Mouse (Mus musculus) limb, embryonic 15.5 days (tissue): ENCODE data around the gene Ostf1. TPM values are rescaled to one million over a fixed set of nuclear protein-coding genes. Genes with fewer than 3 reads are reported as not detected.

Experiments used
- ATAC-seq: fragments of 200-750 bp; cut with Nextera tagmentation; 2 replicates; pipeline ENCODE4 v1.8.0; 2017; ENCODE audit warnings: low read depth, moderate TSS enrichment; ENCODE audit not compliant: insufficient number of reproducible peaks, low FRiP score, low TSS enrichment
- H3K27ac ChIP-seq: fragments of 300-500 bp; sonication (generic); 2 replicates; pipeline ENCODE4 v1.5.1; 2015; ENCODE audit warnings: moderate library complexity, mild to moderate bottlenecking, inconsistent platforms
- H3K27me3 ChIP-seq: fragments of 300-500 bp; sonication (generic); 2 replicates; pipeline ENCODE4 v1.6.1; 2015; ENCODE audit warnings: inconsistent platforms
- H3K36me3 ChIP-seq: fragments of 300-500 bp; sonication (generic); 2 replicates; pipeline ENCODE4 v1.6.1; 2015; ENCODE audit warnings: inconsistent platforms
- H3K4me1 ChIP-seq: fragments of 300-500 bp; sonication (generic); 2 replicates; pipeline ENCODE4 v1.6.1; 2015; ENCODE audit warnings: inconsistent platforms
- H3K4me2 ChIP-seq: fragments of 300-500 bp; sonication (generic); 2 replicates; pipeline ENCODE4 v1.6.1; 2015; ENCODE audit warnings: mild to moderate bottlenecking, inconsistent platforms
- H3K4me3 ChIP-seq: fragments of 300-500 bp; sonication (generic); 2 replicates; pipeline ENCODE4 v1.5.1; 2015; ENCODE audit warnings: mild to moderate bottlenecking, inconsistent platforms
- H3K9ac ChIP-seq: fragments of 300-500 bp; sonication (generic); 2 replicates; pipeline ENCODE4 v1.6.1; 2015; ENCODE audit warnings: inconsistent platforms
- H3K9me3 ChIP-seq: fragments of 300-500 bp; sonication (generic); 2 replicates; pipeline ENCODE4 v1.6.1; 2016; ENCODE audit warnings: inconsistent platforms
- WGBS: fragments of 180-500 bp; shearing (Covaris S2); methylation state at CpG from one replicate; pipeline ENCODE4 v1.1.7; 2015; 5-methylcytosine and 5-hydroxymethylcytosine counted together
- polyA plus RNA-seq: library from polyadenylated mRNA; unstranded; fragments of >200 nt; fragmentation: Nextera tagmentation; extraction: Ambion mirVana; gene quantifications from 2 replicates; pipeline ENCODE4 v1.2.1, GENCODE M21; 2015

Gene Ostf1
- 154 and 163 TPM in 2 replicates for polyA plus RNA-seq

DNA sequence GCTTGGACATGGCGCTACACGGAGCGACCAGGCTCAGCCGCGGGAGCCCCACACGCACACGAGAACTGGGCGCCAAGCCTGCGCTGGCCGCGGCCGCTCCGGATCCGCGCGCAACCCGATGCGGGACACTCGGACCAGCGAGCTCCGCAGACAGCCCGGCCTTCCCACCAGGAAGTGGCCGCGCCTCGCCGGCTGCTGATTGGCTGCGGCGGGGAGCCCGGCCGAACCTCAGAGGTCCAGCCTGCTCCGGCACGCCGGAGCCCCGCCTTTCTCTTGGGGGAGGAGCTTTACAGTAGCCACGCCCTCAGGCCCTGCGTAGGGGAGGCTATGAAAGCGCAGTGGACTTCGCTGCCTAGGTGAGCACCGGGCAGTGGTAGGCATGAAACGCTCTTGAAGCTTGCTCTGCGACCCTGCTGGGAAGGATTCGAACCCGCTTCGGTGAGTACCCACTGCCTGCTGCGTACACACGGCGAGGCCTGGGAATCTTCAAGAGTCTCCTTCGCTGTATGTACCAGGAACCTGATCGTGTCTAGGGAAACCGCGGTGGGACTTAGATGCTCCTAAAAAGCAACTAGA lies at the start of gene Ostf1, which contains the start of gene Nmrk1:
Ostf1 (minus strand) TSS at position 180 of the 576 bp plus-strand sequence.
Nmrk1 (plus strand) TSS at position 307 of the 576 bp plus-strand sequence.
- WGBS: under 1% methylated on average over 51 of the region's 51 CpGs
- Histone ChIP-seq H3K4me2 (peak within 1 kb of the TSS; percentile 69), H3K4me3 (peak within 1 kb of the TSS; percentile 91), H3K9me3 (no peaks in the 10 kb centered on the region), H3K27me3 (no peaks in the 10 kb centered on the region), H3K36me3 (no peaks in the 10 kb centered on the region), H3K9ac (peak within 1 kb of the TSS; percentile 74), H3K4me1 (peaks cover 16% of the 10 kb centered on the region; the same call in 1 of the 2 replicates), H3K27ac (peak within 1 kb of the TSS; percentile 91)
- ATAC-seq: peak; percentile 97

DNA sequence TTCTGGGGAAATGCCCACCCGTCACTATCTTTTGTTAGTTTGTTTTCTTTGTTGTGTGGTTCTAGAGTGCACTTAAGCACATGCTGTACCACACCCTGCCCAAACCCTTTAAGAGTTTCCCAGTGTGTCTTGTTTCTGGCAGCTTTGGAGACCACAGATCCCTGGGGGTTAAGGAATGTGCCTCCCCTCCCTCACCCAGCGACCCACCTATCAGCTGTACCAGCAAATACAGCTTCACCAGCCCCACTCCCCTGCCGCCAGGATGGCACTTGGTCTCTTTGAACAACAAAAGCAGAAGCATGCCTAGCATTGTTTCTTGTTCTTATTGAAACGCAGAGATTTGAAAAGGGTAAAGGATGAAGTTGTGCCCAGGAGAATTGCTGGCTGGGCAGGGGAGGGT lies 41.5 kb upstream of the Ostf1 start:
- peak overlapping the region; percentile 22 for H3K4me2 ChIP-seq
- 34% methylated on average over 4 of the region's 4 CpGs for WGBS
- H3K4me1 ChIP-seq: peaks cover 23% of the 10 kb centered on the region
- H3K9ac ChIP-seq: no peak overlapping the region
- no peaks in the 10 kb centered on the region for H3K36me3 ChIP-seq
- no peak for ATAC-seq
- no peak overlapping the region for H3K27ac ChIP-seq
- no peaks in the 10 kb centered on the region for H3K9me3 ChIP-seq
- no peaks in the 10 kb centered on the region for H3K27me3 ChIP-seq
- H3K4me3 ChIP-seq: no peak overlapping the region

DNA sequence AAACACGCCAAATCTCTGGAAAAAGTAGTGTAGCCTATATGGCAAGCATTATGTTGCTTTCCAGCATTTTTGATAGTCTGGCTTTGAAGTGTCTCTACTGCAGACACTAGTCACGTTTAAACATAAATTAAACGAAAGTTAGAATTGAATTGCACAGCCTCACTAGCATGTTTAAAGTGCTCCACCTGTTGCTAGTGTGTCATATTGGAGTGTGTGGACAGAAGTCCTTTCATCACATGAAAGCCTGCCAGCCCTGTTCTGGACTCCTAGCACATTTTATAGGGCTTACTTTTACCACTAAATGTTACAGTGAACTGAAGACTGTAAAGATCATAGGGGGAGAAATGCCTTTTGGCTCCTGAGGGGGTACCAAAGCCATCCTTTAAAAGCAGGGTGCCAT lies 40.9 kb upstream of the Ostf1 start:
- Histone ChIP-seq H3K9me3 (no peaks in the 10 kb centered on the region), H3K4me1 (peaks cover 23% of the 10 kb centered on the region), H3K36me3 (no peaks in the 10 kb centered on the region), H3K4me2 (peak overlapping the region; percentile 67), H3K9ac (no peak overlapping the region), H3K27me3 (no peaks in the 10 kb centered on the region), H3K27ac (no peak overlapping the region), H3K4me3 (peak overlapping the region; percentile 84)
- 38% methylated on average over 3 of the region's 3 CpGs for WGBS
- ATAC-seq: no peak

GRCm38 (mm10) chr19:18671056-18671741 lies 39.6 kb upstream of the Ostf1 start:
- ATAC-seq: peak; percentile 56
- under 1% methylated on average over 64 of the region's 64 CpGs for WGBS
- Histone ChIP-seq H3K36me3 (no peaks in the 10 kb centered on the region), H3K27ac (peak overlapping the region; percentile 91), H3K9me3 (no peaks in the 10 kb centered on the region), H3K27me3 (no peaks in the 10 kb centered on the region), H3K9ac (peak overlapping the region; percentile 67), H3K4me1 (peaks cover 23% of the 10 kb centered on the region), H3K4me3 (peak overlapping the region; percentile 84), H3K4me2 (peak overlapping the region; percentile 67)

- Histone ChIP-seq H3K27ac (peak within 1 kb of the TSS; percentile 91), H3K4me3 (peak within 1 kb of the TSS; percentile 84), H3K4me2 (peak within 1 kb of the TSS; percentile 67), H3K4me1 (peaks cover 23% of the 10 kb centered on the region), H3K9ac (peak within 1 kb of the TSS; percentile 67), H3K27me3 (no peaks in the 10 kb centered on the region), H3K9me3 (no peaks in the 10 kb centered on the region), H3K36me3 (no peaks in the 10 kb centered on the region)
- peak; percentile 97 for ATAC-seq
- WGBS: under 1% methylated on average over 30 of the region's 58 CpGs
Measured at GRCm38 (mm10) chr19:18670608-18671007, 39.0 kb upstream of the Ostf1 start, which contains the start of gene Carnmt1. Gene Carnmt1 (plus strand): TSS chr19:18670764.

DNA sequence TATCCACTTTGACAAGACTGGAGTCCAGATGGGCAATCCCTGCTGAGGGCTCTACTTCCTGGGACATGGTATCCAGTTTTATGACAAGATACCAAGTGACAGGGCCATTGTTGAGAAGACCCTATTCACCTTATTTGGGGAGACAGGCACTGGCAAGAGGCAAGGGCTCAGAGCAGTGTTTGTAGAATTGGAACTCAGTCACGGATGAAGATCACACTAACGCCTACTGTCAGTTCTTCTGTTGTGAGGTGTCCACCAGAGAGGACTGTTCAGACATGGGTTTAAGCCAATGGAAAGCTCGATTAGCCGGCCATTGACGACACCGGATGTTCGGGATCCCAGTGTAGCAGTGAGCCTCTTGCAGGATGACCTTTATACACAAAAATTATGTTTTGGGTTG lies 37.9 kb upstream of the Ostf1 start:
- H3K36me3 ChIP-seq: no peaks in the 10 kb centered on the region
- no peaks in the 10 kb centered on the region for H3K27me3 ChIP-seq
- no peak for ATAC-seq
- H3K9ac ChIP-seq: no peak overlapping the region
- peak overlapping the region; percentile 91; the same call in 1 of the 2 replicates for H3K27ac ChIP-seq
- peaks cover 23% of the 10 kb centered on the region for H3K4me1 ChIP-seq
- no peak overlapping the region for H3K4me2 ChIP-seq
- no peak overlapping the region for H3K4me3 ChIP-seq
- 94% methylated on average over 7 of the region's 7 CpGs for WGBS
- H3K9me3 ChIP-seq: no peaks in the 10 kb centered on the region

DNA sequence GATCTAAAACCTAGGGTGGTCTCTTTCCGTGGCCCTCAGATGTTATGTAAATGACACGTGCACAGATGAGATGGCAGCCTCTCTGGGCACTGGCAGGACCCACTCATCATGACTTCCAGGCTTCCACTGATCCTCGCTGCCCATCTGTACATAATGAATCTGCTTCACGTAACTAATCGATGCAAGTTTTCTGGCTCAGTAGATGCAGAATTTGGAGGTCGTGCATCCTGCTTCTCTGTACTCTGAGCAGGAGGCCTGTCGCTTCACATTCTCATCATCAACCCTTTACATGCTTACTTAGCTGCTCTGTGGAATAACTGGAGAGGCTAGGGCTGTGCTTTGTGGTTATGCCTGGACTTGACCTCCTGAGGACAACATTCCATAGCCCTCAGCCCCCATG lies 35.3 kb upstream of the Ostf1 start:
- H3K4me1 ChIP-seq: peaks cover 8% of the 10 kb centered on the region
- H3K4me3 ChIP-seq: no peak overlapping the region
- no peaks in the 10 kb centered on the region for H3K27me3 ChIP-seq
- no peaks in the 10 kb centered on the region for H3K9me3 ChIP-seq
- ATAC-seq: no peak
- no peak overlapping the region for H3K27ac ChIP-seq
- H3K9ac ChIP-seq: no peak overlapping the region
- H3K36me3 ChIP-seq: no peaks in the 10 kb centered on the region
- WGBS: 84% methylated on average over 7 of the region's 7 CpGs
- H3K4me2 ChIP-seq: no peak overlapping the region

GRCm38 (mm10) chr19:18663904-18664303 lies 32.3 kb upstream of the Ostf1 start:
- Histone ChIP-seq H3K4me2 (no peak overlapping the region), H3K36me3 (no peaks in the 10 kb centered on the region), H3K9me3 (no peaks in the 10 kb centered on the region), H3K27me3 (no peaks in the 10 kb centered on the region), H3K4me3 (no peak overlapping the region), H3K27ac (no peak overlapping the region), H3K9ac (no peak overlapping the region), H3K4me1 (no peaks in the 10 kb centered on the region)
- WGBS: 48% methylated on average over 2 of the region's 2 CpGs
- no peak for ATAC-seq

DNA sequence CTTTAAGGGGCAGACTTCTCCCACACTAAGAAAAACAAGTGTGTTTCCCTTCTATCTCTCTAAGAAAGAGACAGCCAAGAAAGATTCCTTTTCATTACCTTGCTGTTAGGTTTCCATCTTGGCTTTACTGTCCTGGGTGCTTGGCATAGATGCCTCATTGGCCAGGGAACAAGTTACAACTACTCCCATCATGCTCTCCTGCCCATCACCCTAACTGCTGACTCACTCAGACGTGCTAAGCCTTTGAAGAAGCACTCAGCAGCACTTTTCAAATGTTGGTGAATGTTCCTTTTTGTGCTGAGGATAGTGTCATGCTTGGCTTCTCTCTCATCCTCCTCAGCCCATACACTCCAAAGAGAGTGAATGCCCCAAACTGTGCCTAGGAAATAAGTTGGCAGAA lies 30.1 kb upstream of the Ostf1 start:
- Histone ChIP-seq H3K36me3 (no peaks in the 10 kb centered on the region), H3K9me3 (no peaks in the 10 kb centered on the region), H3K4me3 (no peak overlapping the region), H3K4me1 (no peaks in the 10 kb centered on the region), H3K9ac (no peak overlapping the region), H3K27me3 (no peaks in the 10 kb centered on the region), H3K27ac (no peak overlapping the region), H3K4me2 (no peak overlapping the region)
- ATAC-seq: no peak
- 42% methylated on average over 1 of the region's 1 CpGs for WGBS

- Histone ChIP-seq H3K27me3 (no peaks in the 10 kb centered on the region), H3K27ac (no peak overlapping the region), H3K9me3 (no peaks in the 10 kb centered on the region), H3K36me3 (no peaks in the 10 kb centered on the region), H3K4me3 (no peak overlapping the region), H3K9ac (no peak overlapping the region), H3K4me1 (no peaks in the 10 kb centered on the region), H3K4me2 (no peak overlapping the region)
- WGBS: 61% methylated on average over 3 of the region's 3 CpGs
- ATAC-seq: no peak
Measured at GRCm38 (mm10) chr19:18660466-18660865, 28.8 kb upstream of the Ostf1 start.

DNA sequence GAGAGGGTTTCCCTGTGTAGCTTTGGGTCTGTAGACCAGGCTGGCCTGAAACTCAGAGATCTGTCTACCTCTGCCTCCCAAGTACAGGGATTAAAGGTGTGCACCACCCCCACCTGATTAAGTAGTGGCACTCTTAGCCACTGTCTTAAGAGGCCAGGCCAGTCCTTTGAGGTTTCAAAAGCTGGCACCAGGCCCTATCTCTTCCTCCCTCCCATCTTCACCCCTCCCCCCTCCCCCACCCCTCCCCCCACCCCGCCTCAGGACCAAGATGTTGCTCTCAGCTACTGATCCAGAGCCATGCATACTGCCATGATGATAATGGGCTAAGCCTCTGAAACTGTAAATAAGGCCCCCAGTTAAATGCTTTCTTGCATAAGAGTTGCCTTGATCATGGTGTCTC lies 27.7 kb upstream of the Ostf1 start:
- no peak overlapping the region for H3K4me3 ChIP-seq
- H3K27ac ChIP-seq: no peak overlapping the region
- no peaks in the 10 kb centered on the region; the same call in 1 of the 2 replicates for H3K4me1 ChIP-seq
- no peaks in the 10 kb centered on the region for H3K27me3 ChIP-seq
- H3K36me3 ChIP-seq: no peaks in the 10 kb centered on the region
- H3K9ac ChIP-seq: no peak overlapping the region
- H3K4me2 ChIP-seq: no peak overlapping the region
- WGBS: no CpG with 5 or more reads among the region's 1 CpGs
- ATAC-seq: no peak
- no peaks in the 10 kb centered on the region for H3K9me3 ChIP-seq

GRCm38 (mm10) chr19:18658473-18658872 lies 26.9 kb upstream of the Ostf1 start:
- H3K4me3 ChIP-seq: no peak overlapping the region
- no peaks in the 10 kb centered on the region for H3K36me3 ChIP-seq
- H3K4me1 ChIP-seq: no peaks in the 10 kb centered on the region; the same call in 1 of the 2 replicates
- no peak overlapping the region for H3K27ac ChIP-seq
- H3K27me3 ChIP-seq: no peaks in the 10 kb centered on the region
- no peak overlapping the region for H3K9ac ChIP-seq
- ATAC-seq: no peak
- 57% methylated on average over 4 of the region's 4 CpGs for WGBS
- no peak overlapping the region for H3K4me2 ChIP-seq
- no peaks in the 10 kb centered on the region for H3K9me3 ChIP-seq
